Mouse (Mus musculus) CD4-positive, CD25-positive, alpha-beta regulatory T cell, adult 9 weeks (primary cell): Measurements from ENCODE around the gene Hdac11. TPM values are rescaled to one million over a fixed set of nuclear protein-coding genes. Genes with fewer than 3 reads are reported as not detected.

Experiments
- polyA plus RNA-seq: library from polyadenylated mRNA; unstranded; fragments of 100-300 nt; shearing (Covaris generic); gene quantifications from one replicate; pipeline ENCODE4 v1.2.1, GENCODE M21; 2017

Hdac11 gene
- polyA plus RNA-seq, result 1.4 TPM

GRCm38 (mm10) chr6:91156554-91157236 is at the start of gene Hdac11:
TSS of gene Hdac11 (plus strand) at chr6:91156665.

GRCm38 (mm10) chr6:91116244-91117145 is 40.0 kb upstream of the Hdac11 start, which contains the start of gene Nup210:
TSS of gene Nup210 (minus strand) at chr6:91116829.

GRCm38 (mm10) chr6:91212155-91212554 is 55.7 kb downstream of the Hdac11 start, which contains the start of gene Fbln2:
TSS of gene Fbln2 (plus strand) at chr6:91212455.

Other genes starting within 250 kb of the Hdac11 start
- gene Iqsec1, start 168.0 kb upstream of the Hdac11 start, polyA plus RNA-seq, result 7.8 TPM
- 217 TPM for gene Nup210, start 39.8 kb upstream of the Hdac11 start, polyA plus RNA-seq
- 0.68 TPM for gene Fbln2, start 55.8 kb downstream of the Hdac11 start, polyA plus RNA-seq